9 mouse cellular contexts compared by ENCODE assay signal in genomic region chr9:44266478-44267226, GRCm38 (mm10). TPM values are rescaled to one million over a fixed set of nuclear protein-coding genes. Genes with fewer than 3 reads are reported as not detected.
DNase-seq lines count a peak whose midpoint lies in the region; ATAC-seq and TF ChIP-seq lines count a peak whose summit lies in the region.
"Had no signal": no experiment of that assay in that cellular context is flagged by ENCODE, and none has a peak within 500 bp of the region (broad histone marks: within the 10 kb centered on the region; RNA-seq: fewer than 3 reads in every experiment).

No protein-coding gene starts in this region.

- ATAC-seq in midbrain, embryonic 11.5 days (ENCODE audit: low FRiP score), result no peak
- ATAC-seq in stomach, postnatal 0 days (ENCODE audit: low FRiP score, low TSS enrichment), result no peak

- WGBS in heart, adult 2 months, result 77% methylated on average over 8 of the region's 8 CpGs
- 73% methylated on average over 8 of the region's 8 CpGs for WGBS in midbrain, embryonic 11.5 days
- 71% methylated on average over 8 of the region's 8 CpGs for WGBS in midbrain, embryonic 10.5 days
- WGBS in stomach, postnatal 0 days, result 38% methylated on average over 8 of the region's 8 CpGs

- H3K36me3 ChIP-seq in heart, adult 2 months (ENCODE audit: control insufficient read depth, insufficient read depth, low read length), result no peaks in the 10 kb centered on the region
- no peaks in the 10 kb centered on the region for H3K36me3 ChIP-seq in midbrain, embryonic 11.5 days (ENCODE audit: control insufficient read depth, insufficient read depth, low read length)
- no peaks in the 10 kb centered on the region for H3K36me3 ChIP-seq in midbrain, embryonic 10.5 days
- no peaks in the 10 kb centered on the region for H3K36me3 ChIP-seq in stomach, postnatal 0 days (ENCODE audit: control insufficient read depth, insufficient read depth, low read length)

- no peak overlapping the region for H3K4me2 ChIP-seq in midbrain, embryonic 11.5 days
- H3K4me2 ChIP-seq in stomach, postnatal 0 days (replicated peaks; ENCODE audit: low read depth), result peak overlapping the region; percentile 85

- TF ChIP-seq EP300 in heart, adult 2 months (IDR thresholded peaks at IDR 0.05; ENCODE audit: insufficient read depth, low read depth, low read length), result no peak
- TF ChIP-seq EP300 in stomach, postnatal 0 days (optimal IDR thresholded peaks at IDR 0.05), result no peak

- peak overlapping the region; percentile 59; the same call in 1 of the 2 replicates for H3K4me3 ChIP-seq in heart, adult 2 months
- H3K4me3 ChIP-seq in midbrain, embryonic 11.5 days (ENCODE audit: low read depth, low read length), result no peak overlapping the region
- no peak overlapping the region for H3K4me3 ChIP-seq in midbrain, embryonic 10.5 days
- peak overlapping the region; percentile 56 for H3K4me3 ChIP-seq in stomach, postnatal 0 days (ENCODE audit: low read depth, low read length)

- H3K27me3 ChIP-seq in heart, adult 2 months (ENCODE audit: control insufficient read depth, insufficient read depth, low read length), result no peaks in the 10 kb centered on the region
- H3K27me3 ChIP-seq in midbrain, embryonic 11.5 days (ENCODE audit: control insufficient read depth, insufficient read depth, low read length), result no peaks in the 10 kb centered on the region
- no peaks in the 10 kb centered on the region for H3K27me3 ChIP-seq in midbrain, embryonic 10.5 days (ENCODE audit: low read depth, poor library complexity, severe bottlenecking)
- H3K27me3 ChIP-seq in stomach, postnatal 0 days (ENCODE audit: control insufficient read depth, insufficient read depth, low read length), result no peaks in the 10 kb centered on the region

- TF ChIP-seq CTCF in heart, adult 2 months (IDR thresholded peaks at IDR 0.05), result no peak
- no peak for TF ChIP-seq CTCF in stomach, postnatal 0 days (IDR thresholded peaks at IDR 0.05; ENCODE audit: low read depth)

- H3K9ac ChIP-seq in heart, adult 2 months (ENCODE audit: low read depth, low read length), result peak overlapping the region; percentile 95
- H3K9ac ChIP-seq in midbrain, embryonic 11.5 days (ENCODE audit: low read length), result no peak overlapping the region
- H3K9ac ChIP-seq in stomach, postnatal 0 days (ENCODE audit: low read length), result peak overlapping the region; percentile 94; the same call in 1 of the 2 replicates

- peaks cover 4% of the 10 kb centered on the region; the same call in 1 of the 2 replicates for H3K4me1 ChIP-seq in heart, adult 2 months (ENCODE audit: control insufficient read depth, insufficient read depth, low read length)
- peaks cover 5% of the 10 kb centered on the region for H3K4me1 ChIP-seq in midbrain, embryonic 11.5 days (ENCODE audit: control insufficient read depth, insufficient read depth, low read length)
- H3K4me1 ChIP-seq in midbrain, embryonic 10.5 days, result peaks cover 30% of the 10 kb centered on the region
- H3K4me1 ChIP-seq in stomach, postnatal 0 days (replicated peaks; ENCODE audit: control insufficient read depth, insufficient read depth), result 0 out of 2 replicates have a peak, but pooled peaks cover 2% of the 10 kb centered on the region

- no peak for DNase-seq in heart, adult 2 months
- no peak for DNase-seq in heart, postnatal 10 days
- peak; percentile 54 for DNase-seq in midbrain, embryonic 11.5 days (ENCODE audit: low spot score, missing footprints)
- DNase-seq in midbrain, embryonic 10.5 days (ENCODE audit: low spot score), result no peak
- DNase-seq in left cerebral cortex, postnatal 25 days (ENCODE audit: low spot score in 2 of 2), result peak; percentile 41 to 86
- no peak for DNase-seq in stomach, postnatal 0 days (ENCODE audit: low spot score)
- DNase-seq in gastrocnemius, postnatal 36 days, result no peak
- DNase-seq in urinary bladder, adult 18-20 months (ENCODE audit: low spot score in 2 of 2), result no peak
- DNase-seq: cerebellum, adult 9-10 months had no signal

- H3K79me2 ChIP-seq in heart, adult 2 months (replicated peaks; ENCODE audit: control insufficient read depth, insufficient read depth, low read length), result no peaks in the 10 kb centered on the region

- H3K27ac ChIP-seq in heart, adult 2 months, result peak overlapping the region; percentile 91; the same call in 1 of the 2 replicates
- H3K27ac ChIP-seq in midbrain, embryonic 11.5 days (ENCODE audit: low read depth, low read length), result no peak overlapping the region
- H3K27ac ChIP-seq in midbrain, embryonic 10.5 days (replicated peaks), result no peak overlapping the region
- peak overlapping the region; percentile 97 for H3K27ac ChIP-seq in stomach, postnatal 0 days (replicated peaks)

- no peaks in the 10 kb centered on the region for H3K9me3 ChIP-seq in midbrain, embryonic 11.5 days (ENCODE audit: control insufficient read depth, low read length)
- no peaks in the 10 kb centered on the region for H3K9me3 ChIP-seq in midbrain, embryonic 10.5 days (replicated peaks)
- no peaks in the 10 kb centered on the region for H3K9me3 ChIP-seq in stomach, postnatal 0 days (ENCODE audit: control insufficient read depth, low read length)

- no peak for TF ChIP-seq POLR2A in heart, adult 2 months (IDR thresholded peaks at IDR 0.05; ENCODE audit: insufficient read depth, low read depth, low read length)

- intact Hi-C loops in heart, adult 2 months (cut with DNase I), result loop anchor here (10.0 kb wide), 1 partner anchor 282 kb away; no protein-coding TSS in a partner anchor
- intact Hi-C loops in heart, postnatal 10 days (cut with DNase I), result no loop called here
- intact Hi-C loops in left cerebral cortex, postnatal 25 days (cut with DNase I), result no loop called here
- intact Hi-C loops in gastrocnemius, postnatal 36 days (cut with DNase I), result no loop called here

RNA-seq across cellular contexts. Expression of gene Nlrx1, which starts 1.7 kb away (rescaled TPM):
- 10 to 100 TPM; 20.3 to 21.7 TPM for total RNA-seq in heart, adult 2 months (2021)
- polyA plus RNA-seq in heart, adult 2 months (2012; rRNA removed), result 16.1 and 19.0 TPM in 2 replicates
- total RNA-seq in heart, postnatal 10 days (2021), result 10 to 100 TPM; 14.9 to 18.3 TPM
- polyA plus RNA-seq in midbrain, embryonic 11.5 days (2014; fragmentation: Nextera tagmentation; extraction: Ambion mirVana), result 1.9 and 3.2 TPM in 2 replicates
- polyA plus RNA-seq in midbrain, embryonic 10.5 days (2016; fragmentation: Nextera tagmentation; extraction: Ambion mirVana), result 2.6 and 2.9 TPM in 2 replicates
- 10 to 100 TPM; 11.6 to 14.0 TPM for total RNA-seq in left cerebral cortex, postnatal 25 days (2021)
- 9.2 and 10.7 TPM in 2 replicates for polyA plus RNA-seq in stomach, postnatal 0 days (2015; fragmentation: Nextera tagmentation; extraction: Ambion mirVana)
- 10 to 100 TPM; 22.4 to 22.6 TPM for total RNA-seq in gastrocnemius, postnatal 36 days (2021)

RNA-seq across cellular contexts. Expression of gene Pdzd3, which starts 15.4 kb away (rescaled TPM):
- total RNA-seq in heart, adult 2 months (2021), result 1 to 10 TPM; 3.4 to 4.2 TPM
- 1.7 and 3.3 TPM in 2 replicates for polyA plus RNA-seq in heart, adult 2 months (2012; rRNA removed)
- 1 to 10 TPM; 2.3 to 3.3 TPM for total RNA-seq in heart, postnatal 10 days (2021)
- 0.23 TPM in 1 of 2 replicates, not detected in the other for polyA plus RNA-seq in midbrain, embryonic 11.5 days (2014; fragmentation: Nextera tagmentation; extraction: Ambion mirVana)
- polyA plus RNA-seq in midbrain, embryonic 10.5 days (2016; fragmentation: Nextera tagmentation; extraction: Ambion mirVana), result 0.06 TPM in 1 of 2 replicates, not detected in the other
- under 1 TPM; 0.53 to 0.73 TPM for total RNA-seq in left cerebral cortex, postnatal 25 days (2021)
- polyA plus RNA-seq in stomach, postnatal 0 days (2015; fragmentation: Nextera tagmentation; extraction: Ambion mirVana), result 0.08 and 0.13 TPM in 2 replicates
- 1 to 10 TPM in 1 of 2 experiments, under 1 TPM in 1; 0.44 to 1.4 TPM for total RNA-seq in gastrocnemius, postnatal 36 days (2021)

RNA-seq across cellular contexts. Expression of gene Abcg4, which starts 21.8 kb away (rescaled TPM):
- under 1 TPM; 0.42 to 0.75 TPM for total RNA-seq in heart, adult 2 months (2021)
- 1.9 and 2.1 TPM in 2 replicates for polyA plus RNA-seq in heart, adult 2 months (2012; rRNA removed)
- total RNA-seq in heart, postnatal 10 days (2021), result 1 to 10 TPM; 1.0 to 1.5 TPM
- 3.2 and 4.8 TPM in 2 replicates for polyA plus RNA-seq in midbrain, embryonic 11.5 days (2014; fragmentation: Nextera tagmentation; extraction: Ambion mirVana)
- 6.4 and 8.6 TPM in 2 replicates for polyA plus RNA-seq in midbrain, embryonic 10.5 days (2016; fragmentation: Nextera tagmentation; extraction: Ambion mirVana)
- total RNA-seq in left cerebral cortex, postnatal 25 days (2021), result 10 to 100 TPM; 60.5 to 61.6 TPM
- polyA plus RNA-seq in stomach, postnatal 0 days (2015; fragmentation: Nextera tagmentation; extraction: Ambion mirVana), result 1.4 TPM in 2 replicates
- under 1 TPM; 0.48 to 0.74 TPM for total RNA-seq in gastrocnemius, postnatal 36 days (2021)

RNA-seq across cellular contexts. Expression of gene Ccdc153, which starts 26.2 kb away (rescaled TPM):
- total RNA-seq in heart, adult 2 months (2021), result not detected
- polyA plus RNA-seq in heart, adult 2 months (2012; rRNA removed), result 1.6 TPM in 1 of 2 replicates, not detected in the other
- total RNA-seq in heart, postnatal 10 days (2021), result not detected
- not detected in 2 replicates for polyA plus RNA-seq in midbrain, embryonic 11.5 days (2014; fragmentation: Nextera tagmentation; extraction: Ambion mirVana)
- not detected in 2 replicates for polyA plus RNA-seq in midbrain, embryonic 10.5 days (2016; fragmentation: Nextera tagmentation; extraction: Ambion mirVana)
- total RNA-seq in left cerebral cortex, postnatal 25 days (2021), result 1 to 10 TPM; 1.3 to 2.0 TPM
- not detected in 2 replicates for polyA plus RNA-seq in stomach, postnatal 0 days (2015; fragmentation: Nextera tagmentation; extraction: Ambion mirVana)
- total RNA-seq in gastrocnemius, postnatal 36 days (2021), result not detected

RNA-seq across cellular contexts. Expression of gene Cbl, which starts 32.8 kb away (rescaled TPM):
- 10 to 100 TPM; 17.8 to 18.7 TPM for total RNA-seq in heart, adult 2 months (2021)
- polyA plus RNA-seq in heart, adult 2 months (2012; rRNA removed), result 5.0 and 11.8 TPM in 2 replicates
- total RNA-seq in heart, postnatal 10 days (2021), result 10 to 100 TPM; 30.9 to 31.3 TPM
- 20.9 and 22.2 TPM in 2 replicates for polyA plus RNA-seq in midbrain, embryonic 11.5 days (2014; fragmentation: Nextera tagmentation; extraction: Ambion mirVana)
- polyA plus RNA-seq in midbrain, embryonic 10.5 days (2016; fragmentation: Nextera tagmentation; extraction: Ambion mirVana), result 21.7 and 25.5 TPM in 2 replicates
- 10 to 100 TPM; 53.4 to 54.2 TPM for total RNA-seq in left cerebral cortex, postnatal 25 days (2021)
- 4.9 and 5.7 TPM in 2 replicates for polyA plus RNA-seq in stomach, postnatal 0 days (2015; fragmentation: Nextera tagmentation; extraction: Ambion mirVana)
- total RNA-seq in gastrocnemius, postnatal 36 days (2021), result 10 to 100 TPM in 1 of 2 experiments, 1 to 10 TPM in 1; 7.8 to 10.4 TPM

Comparison
In these comparisons a context has a peak if more than half of its experiments do, and no peak if none do; other contexts are left out.
1. DNase-seq: peak in midbrain, embryonic 11.5 days (single experiment) and left cerebral cortex, postnatal 25 days (2 of 2); none in heart, adult 2 months (0 of 2), heart, postnatal 10 days (0 of 2), midbrain, embryonic 10.5 days (single experiment), stomach, postnatal 0 days (single experiment), gastrocnemius, postnatal 36 days (0 of 2) and urinary bladder, adult 18-20 months (0 of 2).
2. H3K27ac ChIP-seq: peak in heart, adult 2 months (single experiment) and stomach, postnatal 0 days (single experiment); none in midbrain, embryonic 11.5 days (single experiment) and midbrain, embryonic 10.5 days (single experiment).
3. H3K4me3 ChIP-seq: peak in heart, adult 2 months (single experiment) and stomach, postnatal 0 days (single experiment); none in midbrain, embryonic 11.5 days (single experiment) and midbrain, embryonic 10.5 days (single experiment).
4. RNA of gene Abcg4, which starts 21.8 kb away (total RNA-seq): 60.5 to 61.6 TPM in left cerebral cortex, postnatal 25 days; 1.0 to 1.5 TPM in heart, postnatal 10 days, 0.42 to 0.75 TPM in heart, adult 2 months and 0.48 to 0.74 TPM in gastrocnemius, postnatal 36 days; every median in the first group is over 10 times any median in the second.